Mouse (Mus musculus): ENCODE measurements at regions not wholly inside any gene's neighbourhood (a gene's known extent, or its start where the extent isn't known, plus 50 kb on each side); places are given as distances from the start of the nearest gene placed in this dataset.

DNA sequence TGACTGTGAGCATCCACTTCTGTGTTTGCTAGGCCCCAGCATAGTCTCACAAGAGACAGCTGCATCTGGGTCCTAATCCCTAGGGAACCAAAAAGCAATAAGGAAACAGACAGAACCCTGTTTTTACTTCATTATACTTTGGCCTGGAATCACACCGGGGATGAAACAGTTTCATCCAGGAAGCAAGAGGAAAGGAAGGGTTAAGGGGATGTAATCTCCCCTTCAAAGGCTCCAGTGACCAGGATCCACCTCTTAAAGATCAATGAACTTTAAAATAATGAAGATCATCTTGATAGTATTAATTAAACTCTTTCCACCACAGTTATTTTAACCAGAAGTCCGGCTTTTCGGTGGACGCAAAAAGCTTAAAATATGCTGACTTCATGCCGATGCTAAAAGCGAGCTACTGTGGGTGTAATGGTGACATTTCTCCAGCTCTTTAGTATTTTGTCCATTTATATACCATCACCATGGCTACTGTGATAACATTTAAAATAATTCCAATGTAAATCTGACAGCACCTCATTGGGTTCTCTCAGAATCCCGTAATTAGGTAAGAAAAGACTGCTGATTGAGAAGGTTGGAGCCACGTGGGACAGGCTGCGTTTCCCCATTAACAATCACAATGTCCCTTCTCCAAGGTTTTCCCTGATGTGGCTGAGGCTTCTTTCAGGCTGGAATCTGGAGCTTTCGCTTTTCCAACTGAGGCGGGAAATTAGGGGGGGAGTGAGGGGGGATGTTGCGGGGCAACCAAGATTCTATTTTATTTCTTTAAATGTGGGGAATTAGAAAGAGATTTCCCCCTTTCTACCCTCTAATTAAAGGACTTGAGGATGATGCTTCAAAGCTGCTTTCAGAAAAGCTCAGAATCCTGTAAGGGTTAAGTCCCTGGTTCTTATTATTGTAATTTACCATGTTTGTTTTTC, 560.0 kb upstream of the Pdzrn3 start:
- TF ChIP-seq EP300 (IDR thresholded peaks at IDR 0.05; ENCODE audit: low read depth) (no peak), CTCF (IDR thresholded peaks at IDR 0.05; ENCODE audit: low read depth) (no peak)
